Comparison of ENCODE assay signal across 8 mouse cellular contexts in the genomic region with DNA sequence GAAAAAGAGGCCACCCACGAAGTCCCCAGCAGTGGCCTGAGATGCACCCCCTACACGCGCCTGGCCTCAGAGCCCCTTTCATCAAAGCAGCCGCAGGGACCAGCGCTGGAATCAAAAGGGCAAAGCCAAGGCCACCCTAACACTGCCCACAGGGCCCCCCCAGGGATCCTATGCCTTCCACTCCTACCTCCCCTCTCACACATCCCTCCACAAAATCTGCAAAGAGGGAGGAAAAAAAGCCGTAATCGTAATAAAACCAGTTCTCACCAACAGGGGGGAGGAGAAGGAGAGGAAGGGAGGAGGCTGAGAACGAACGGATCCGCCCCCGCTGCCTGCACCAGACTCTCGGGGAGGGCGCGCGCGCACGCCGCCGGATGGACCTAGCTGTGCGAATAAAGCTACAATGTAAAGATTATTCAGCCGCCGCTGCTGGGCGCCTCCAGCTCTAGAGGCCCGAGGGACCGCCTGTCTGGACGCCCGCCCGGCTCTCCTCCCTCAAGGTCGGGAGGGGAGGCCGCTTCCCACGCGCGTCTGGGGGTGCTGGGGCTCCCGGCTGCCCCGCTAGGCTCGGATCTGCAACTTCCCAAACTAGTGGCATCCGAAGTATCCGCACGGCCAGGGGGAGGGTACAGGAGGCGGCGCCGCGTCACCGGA. TPM values are rescaled to one million over a fixed set of nuclear protein-coding genes. Genes with fewer than 3 reads are reported as not detected.
A peak's percentile ranks its signal among the peaks of the same experiment; 100 is the strongest.
DNase-seq lines count a peak whose midpoint lies in the region; ATAC-seq and TF ChIP-seq lines count a peak whose summit lies in the region.

No protein-coding gene starts in this region.

- H3K4me3 ChIP-seq in cerebellum, adult 2 months (replicated peaks; ENCODE audit: insufficient read depth, low read depth, low read length), result peak overlapping the region; percentile 75
- peak overlapping the region; percentile 87 for H3K4me3 ChIP-seq in hindbrain, embryonic 13.5 days

- WGBS in cerebellum, adult 2 months, result under 1% methylated on average over 42 of the region's 44 CpGs
- WGBS in hindbrain, embryonic 13.5 days, result under 1% methylated on average over 39 of the region's 44 CpGs

- H3K27ac ChIP-seq in cerebellum, adult 2 months (ENCODE audit: insufficient read depth, low read length), result peak overlapping the region; percentile 85
- peak overlapping the region; percentile 96 for H3K27ac ChIP-seq in hindbrain, embryonic 13.5 days

- TF ChIP-seq POLR2A in cerebellum, adult 2 months (IDR thresholded peaks at IDR 0.05; ENCODE audit: borderline replicate concordance, insufficient read depth, low read length), result 0 out of 2 replicates have a peak, but pooled peaks have one; percentile 11

- peak overlapping the region; percentile 92 for H3K4me2 ChIP-seq in hindbrain, embryonic 13.5 days

- peaks cover 29% of the 10 kb centered on the region for H3K4me1 ChIP-seq in cerebellum, adult 2 months (ENCODE audit: control insufficient read depth, insufficient read depth, low read length)
- H3K4me1 ChIP-seq in hindbrain, embryonic 13.5 days (replicated peaks), result peaks cover 69% of the 10 kb centered on the region

- H3K27me3 ChIP-seq in cerebellum, adult 2 months (ENCODE audit: control insufficient read depth, insufficient read depth, low read length), result no peaks in the 10 kb centered on the region
- no peaks in the 10 kb centered on the region for H3K27me3 ChIP-seq in hindbrain, embryonic 13.5 days

- peak; percentile 31; the same call in 1 of the 2 replicates for TF ChIP-seq CTCF in cerebellum, adult 2 months (IDR thresholded peaks at IDR 0.05; ENCODE audit: borderline replicate concordance, insufficient read depth, low read depth, low read length)

- no peaks in the 10 kb centered on the region for H3K9me3 ChIP-seq in hindbrain, embryonic 13.5 days

- peak; percentile 29 for ATAC-seq in hindbrain, embryonic 13.5 days (ENCODE audit: low FRiP score)

- H3K9ac ChIP-seq in hindbrain, embryonic 13.5 days, result peak overlapping the region; percentile 92

- no peaks in the 10 kb centered on the region for H3K36me3 ChIP-seq in hindbrain, embryonic 13.5 days

- DNase-seq in MN1 (ENCODE audit: low spot score), result peak; percentile 88
- peak; percentile 76 to 81 for DNase-seq in cerebellum, adult 2 months
- DNase-seq in frontal cortex, postnatal 25 days (ENCODE audit: low spot score in 2 of 2), result peak; percentile 71 to 76
- peak; percentile 76 for DNase-seq in left cerebral cortex, adult 11 months (ENCODE audit: low spot score)
- DNase-seq in lung, postnatal 25 days (ENCODE audit: low spot score), result peak; percentile 79
- DNase-seq in right cerebral cortex, adult 18-20 months, result peak; percentile 90
- DNase-seq in urinary bladder, postnatal 25 days (ENCODE audit: low spot score), result peak; percentile 59

RNA-seq across cellular contexts. Expression of a gene that starts 1.4 kb away (rescaled TPM):
- polyA plus RNA-seq in cerebellum, adult 2 months (2012; rRNA removed), result 86.8 and 93.2 TPM in 2 replicates
- 24.8 and 25.1 TPM in 2 replicates for polyA plus RNA-seq in hindbrain, embryonic 13.5 days (2015; fragmentation: Nextera tagmentation; extraction: Ambion mirVana)

Comparison
In these comparisons a context has a peak if more than half of its experiments do, and no peak if none do; other contexts are left out.
1. Peak in every context shown above with its lines: DNase-seq, ATAC-seq, H3K4me3 ChIP-seq and H3K27ac ChIP-seq.